Mouse (Mus musculus): ENCODE data around the gene Tdrkh. TPM values are rescaled to one million over a fixed set of nuclear protein-coding genes. Genes with fewer than 3 reads are reported as not detected.

Gene Tdrkh
- polyA plus RNA-seq, 2 experiments, result 2.8 to 7.4 TPM

DNA sequence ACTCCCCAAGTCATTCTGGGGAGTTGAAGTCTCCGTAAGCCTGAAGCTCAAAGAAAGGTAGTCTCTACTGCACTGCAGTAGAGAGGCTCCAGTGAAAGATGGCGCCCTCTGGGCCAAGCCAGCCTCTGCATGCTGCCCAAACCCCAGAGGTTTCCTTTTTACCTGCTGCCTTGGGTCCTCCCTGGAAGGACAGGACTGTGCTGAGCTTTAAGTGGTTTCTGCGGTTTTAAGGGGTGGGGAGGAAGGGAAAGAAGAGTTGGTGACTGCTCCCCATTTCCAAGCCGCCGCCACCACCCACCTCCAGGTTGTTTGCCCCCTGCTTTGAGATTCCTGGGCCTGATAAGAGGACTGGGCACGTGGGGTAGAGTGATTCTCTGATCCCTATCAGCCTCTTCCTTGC is 44.4 kb upstream of the Tdrkh start:
- no peaks in the 10 kb centered on the region for H3K9me3 ChIP-seq (ENCODE audit: control insufficient read depth, low read length)
- peaks cover 21% of the 10 kb centered on the region for H3K4me1 ChIP-seq (ENCODE audit: control insufficient read depth, insufficient read depth, low read length)
- no peak for ATAC-seq (ENCODE audit: low FRiP score, low read depth)
- H3K4me2 ChIP-seq (replicated peaks; ENCODE audit: low read depth, low read length, severe bottlenecking), result no peak overlapping the region
- no peak overlapping the region for H3K4me3 ChIP-seq (replicated peaks; ENCODE audit: low read length)
- WGBS, result 70% methylated on average over 6 of the region's 6 CpGs
- DNase-seq (ENCODE audit: low spot score), result no peak
- H3K9ac ChIP-seq (ENCODE audit: low read depth, low read length, severe bottlenecking), result no peak overlapping the region
- no peaks in the 10 kb centered on the region for H3K36me3 ChIP-seq (ENCODE audit: control insufficient read depth, insufficient read depth, low read length)
- H3K27me3 ChIP-seq (ENCODE audit: control insufficient read depth, insufficient read depth, low read length), result peaks cover 15% of the 10 kb centered on the region; the same call in 1 of the 2 replicates
- H3K27ac ChIP-seq (replicated peaks; ENCODE audit: low read depth, low read length), result no peak overlapping the region
- TF ChIP-seq POLR2A (IDR thresholded peaks at IDR 0.05; ENCODE audit: borderline replicate concordance, extremely low read depth, insufficient read depth, insufficient read length), result no peak

DNA sequence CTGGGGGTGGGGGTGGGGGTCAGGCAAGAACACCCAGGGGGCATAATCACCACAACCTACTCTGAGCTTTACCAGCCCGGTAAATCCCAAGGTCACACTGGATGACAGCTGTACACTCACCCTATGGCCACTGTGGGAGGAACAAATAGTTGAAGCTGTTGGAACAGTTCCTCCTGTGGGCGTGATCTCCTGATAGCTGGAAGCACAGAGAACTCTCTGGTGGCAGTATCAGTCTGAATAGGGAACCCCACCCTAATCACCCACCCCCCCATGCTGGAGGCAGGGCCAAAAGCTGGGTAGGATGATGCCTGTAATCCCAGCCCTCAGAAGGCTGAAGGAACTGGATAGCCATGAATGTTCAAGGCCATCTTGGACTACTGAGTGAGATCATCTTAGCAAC is 43.4 kb upstream of the Tdrkh start:
- ATAC-seq (ENCODE audit: low FRiP score, low read depth), result no peak
- no peak overlapping the region for H3K4me3 ChIP-seq (replicated peaks; ENCODE audit: low read length)
- no peak for DNase-seq (ENCODE audit: low spot score)
- H3K4me2 ChIP-seq (replicated peaks; ENCODE audit: low read depth, low read length, severe bottlenecking), result no peak overlapping the region
- WGBS, result 57% methylated on average over 2 of the region's 2 CpGs
- no peak overlapping the region for H3K9ac ChIP-seq (ENCODE audit: low read depth, low read length, severe bottlenecking)
- H3K4me1 ChIP-seq (ENCODE audit: control insufficient read depth, insufficient read depth, low read length), result peaks cover 26% of the 10 kb centered on the region
- H3K36me3 ChIP-seq (ENCODE audit: control insufficient read depth, insufficient read depth, low read length), result no peaks in the 10 kb centered on the region
- TF ChIP-seq POLR2A (IDR thresholded peaks at IDR 0.05; ENCODE audit: borderline replicate concordance, extremely low read depth, insufficient read depth, insufficient read length), result no peak
- no peak overlapping the region for H3K27ac ChIP-seq (replicated peaks; ENCODE audit: low read depth, low read length)
- H3K27me3 ChIP-seq (ENCODE audit: control insufficient read depth, insufficient read depth, low read length), result peaks cover 12% of the 10 kb centered on the region; the same call in 1 of the 2 replicates
- H3K9me3 ChIP-seq (ENCODE audit: control insufficient read depth, low read length), result no peaks in the 10 kb centered on the region

DNA sequence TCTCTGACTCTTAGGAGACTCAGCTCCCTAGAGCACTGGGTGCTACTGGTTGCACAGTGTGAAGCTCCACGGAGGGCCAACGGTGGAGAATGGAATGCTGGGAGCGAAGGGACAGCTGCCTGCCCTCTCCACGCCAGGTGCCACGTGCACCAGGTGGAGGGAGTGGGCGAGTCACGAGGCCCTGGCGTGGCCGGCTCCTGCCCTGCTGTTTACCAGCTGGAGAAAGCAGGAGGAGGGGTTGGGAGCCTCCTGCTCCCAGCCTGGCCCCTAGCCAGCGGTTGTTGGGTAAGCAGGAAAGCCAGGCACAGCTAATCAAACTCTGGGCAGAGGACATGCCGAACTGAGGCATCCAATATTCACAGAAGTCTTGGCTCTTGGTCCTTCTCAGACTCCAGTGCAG is 41.4 kb upstream of the Tdrkh start:
- H3K27me3 ChIP-seq (ENCODE audit: control insufficient read depth, insufficient read depth, low read length), result no peaks in the 10 kb centered on the region
- WGBS, result under 1% methylated on average over 11 of the region's 11 CpGs
- ATAC-seq (ENCODE audit: low FRiP score, low read depth), result peak; percentile 67
- H3K27ac ChIP-seq (replicated peaks; ENCODE audit: low read depth, low read length), result no peak overlapping the region
- H3K4me2 ChIP-seq (replicated peaks; ENCODE audit: low read depth, low read length, severe bottlenecking), result peak overlapping the region; percentile 21
- no peak for TF ChIP-seq POLR2A (IDR thresholded peaks at IDR 0.05; ENCODE audit: borderline replicate concordance, extremely low read depth, insufficient read depth, insufficient read length)
- H3K36me3 ChIP-seq (ENCODE audit: control insufficient read depth, insufficient read depth, low read length), result no peaks in the 10 kb centered on the region
- peak; percentile 48 for DNase-seq (ENCODE audit: low spot score)
- peaks cover 26% of the 10 kb centered on the region for H3K4me1 ChIP-seq (ENCODE audit: control insufficient read depth, insufficient read depth, low read length)
- H3K9me3 ChIP-seq (ENCODE audit: control insufficient read depth, low read length), result no peaks in the 10 kb centered on the region
- no peak overlapping the region for H3K4me3 ChIP-seq (replicated peaks; ENCODE audit: low read length)
- 0 out of 2 replicates have a peak overlapping the region, but pooled peaks have one; percentile 7 for H3K9ac ChIP-seq (ENCODE audit: low read depth, low read length, severe bottlenecking)

DNA sequence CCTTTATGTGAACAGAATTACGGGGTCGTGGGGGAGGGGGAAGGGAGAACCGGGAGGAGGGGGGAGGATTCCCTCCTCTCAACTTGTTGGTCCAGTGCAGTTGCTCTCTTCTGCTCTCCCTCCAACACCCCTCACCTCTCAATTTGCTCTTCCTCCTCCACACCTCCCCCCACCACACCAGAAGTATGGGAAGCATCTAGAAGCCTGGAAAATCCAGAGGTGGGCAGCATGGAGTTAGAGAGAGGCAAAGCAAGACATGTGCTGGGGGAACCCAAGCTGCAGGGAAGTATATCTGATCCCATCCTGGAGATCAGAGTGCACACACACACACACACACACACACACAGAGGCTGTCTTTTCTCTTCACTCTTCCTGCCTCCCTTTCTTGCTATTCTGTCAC is 41.0 kb upstream of the Tdrkh start:
- Histone ChIP-seq H3K4me2 (replicated peaks; ENCODE audit: low read depth, low read length, severe bottlenecking) (peak overlapping the region; percentile 21), H3K36me3 (ENCODE audit: control insufficient read depth, insufficient read depth, low read length) (no peaks in the 10 kb centered on the region), H3K27ac (replicated peaks; ENCODE audit: low read depth, low read length) (no peak overlapping the region), H3K9me3 (ENCODE audit: control insufficient read depth, low read length) (no peaks in the 10 kb centered on the region), H3K4me3 (replicated peaks; ENCODE audit: low read length) (no peak overlapping the region), H3K9ac (ENCODE audit: low read depth, low read length, severe bottlenecking) (no peak overlapping the region), H3K4me1 (ENCODE audit: control insufficient read depth, insufficient read depth, low read length) (peaks cover 29% of the 10 kb centered on the region), H3K27me3 (ENCODE audit: control insufficient read depth, insufficient read depth, low read length) (no peaks in the 10 kb centered on the region)
- DNase-seq (ENCODE audit: low spot score), result no peak
- peak; percentile 17 for ATAC-seq (ENCODE audit: low FRiP score, low read depth)
- TF ChIP-seq POLR2A (IDR thresholded peaks at IDR 0.05; ENCODE audit: borderline replicate concordance, extremely low read depth, insufficient read depth, insufficient read length), result no peak
- WGBS, result 0% methylated on average over 2 of the region's 3 CpGs

DNA sequence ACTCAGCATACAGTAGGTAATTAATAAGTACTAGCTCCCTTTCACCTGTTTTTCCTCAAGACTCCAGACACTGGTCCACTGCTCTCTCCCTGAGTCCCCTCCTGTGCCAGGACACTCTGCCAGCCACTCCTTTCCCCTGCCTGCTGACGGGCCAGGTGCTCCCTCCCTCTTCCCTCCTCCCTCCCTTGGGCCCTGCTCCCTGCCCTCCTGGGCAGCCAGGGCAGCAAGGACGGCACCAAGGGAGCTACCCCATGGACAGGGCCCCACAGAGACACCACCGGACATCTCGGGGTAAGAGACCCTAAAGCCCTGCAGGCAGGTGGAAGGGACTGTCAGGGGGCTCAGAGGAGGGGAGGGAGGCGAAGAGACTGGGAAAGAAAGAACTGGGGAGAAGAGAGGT is 40.4 kb upstream of the Tdrkh start, which contains the start of gene Rorc:
Gene Rorc, plus strand, starts transcription at position 154 of the 400 bp plus-strand sequence.
- WGBS, result 18% methylated on average over 5 of the region's 5 CpGs
- H3K27ac ChIP-seq (replicated peaks; ENCODE audit: low read depth, low read length), result no peak within 1 kb of the TSS

DNA sequence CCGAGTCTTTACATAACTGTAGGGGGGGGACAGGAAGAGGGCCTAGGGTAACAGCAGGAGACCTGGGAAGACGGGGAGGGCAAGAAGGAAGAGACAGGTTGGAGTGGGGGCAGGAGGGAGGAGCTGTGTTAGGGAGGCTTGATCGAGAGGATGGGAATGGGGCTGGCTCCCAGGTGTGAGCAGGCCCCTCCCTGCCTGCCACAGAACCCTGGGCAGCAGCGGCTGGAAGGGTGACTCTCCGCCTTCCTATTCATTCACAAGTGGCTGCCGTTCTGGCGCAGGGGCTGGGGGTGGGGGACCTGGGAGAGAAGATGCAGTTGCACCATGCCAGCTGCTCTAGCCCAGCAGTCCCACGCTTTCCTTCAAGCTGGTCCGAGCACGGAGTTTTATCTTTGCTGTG is 40.0 kb upstream of the Tdrkh start:
- Histone ChIP-seq H3K9me3 (ENCODE audit: control insufficient read depth, low read length) (no peaks in the 10 kb centered on the region), H3K4me1 (ENCODE audit: control insufficient read depth, insufficient read depth, low read length) (peaks cover 34% of the 10 kb centered on the region), H3K27me3 (ENCODE audit: control insufficient read depth, insufficient read depth, low read length) (no peaks in the 10 kb centered on the region), H3K9ac (ENCODE audit: low read depth, low read length, severe bottlenecking) (peak overlapping the region; percentile 25), H3K4me2 (replicated peaks; ENCODE audit: low read depth, low read length, severe bottlenecking) (peak overlapping the region; percentile 43), H3K36me3 (ENCODE audit: control insufficient read depth, insufficient read depth, low read length) (no peaks in the 10 kb centered on the region), H3K27ac (replicated peaks; ENCODE audit: low read depth, low read length) (no peak overlapping the region), H3K4me3 (replicated peaks; ENCODE audit: low read length) (peak overlapping the region; percentile 11)
- no peak for ATAC-seq (ENCODE audit: low FRiP score, low read depth)
- no peak for DNase-seq (ENCODE audit: low spot score)
- 5% methylated on average over 10 of the region's 10 CpGs for WGBS
- TF ChIP-seq POLR2A (IDR thresholded peaks at IDR 0.05; ENCODE audit: borderline replicate concordance, extremely low read depth, insufficient read depth, insufficient read length), result no peak

More for the DNA sequence above, 40.4 kb upstream of the Tdrkh start, which contains the start of gene Rorc:
- no peak for TF ChIP-seq POLR2A (IDR thresholded peaks at IDR 0.05; ENCODE audit: borderline replicate concordance, extremely low read depth, insufficient read depth, insufficient read length)
- H3K4me1 ChIP-seq (ENCODE audit: control insufficient read depth, insufficient read depth, low read length), result peaks cover 34% of the 10 kb centered on the region
- H3K36me3 ChIP-seq (ENCODE audit: control insufficient read depth, insufficient read depth, low read length), result no peaks in the 10 kb centered on the region
- ATAC-seq (ENCODE audit: low FRiP score, low read depth) (no peak), DNase-seq (ENCODE audit: low spot score) (no peak)
- peak within 1 kb of the TSS; percentile 25 for H3K9ac ChIP-seq (ENCODE audit: low read depth, low read length, severe bottlenecking)
- H3K4me2 ChIP-seq (replicated peaks; ENCODE audit: low read depth, low read length, severe bottlenecking), result peak within 1 kb of the TSS; percentile 43
- no peaks in the 10 kb centered on the region for H3K27me3 ChIP-seq (ENCODE audit: control insufficient read depth, insufficient read depth, low read length)
- H3K9me3 ChIP-seq (ENCODE audit: control insufficient read depth, low read length), result no peaks in the 10 kb centered on the region
- H3K4me3 ChIP-seq (replicated peaks; ENCODE audit: low read length), result peak within 1 kb of the TSS; percentile 11

All from limb, embryonic 14.5 days (tissue).